Mouse (Mus musculus): ENCODE data around the gene Zkscan7.
"Not testable (repeated sequence)": the region's sequence is repeated elsewhere in the genome, so short reads cannot be mapped to it uniquely, and the experiment has no call there.

Gene Zkscan7

DNA sequence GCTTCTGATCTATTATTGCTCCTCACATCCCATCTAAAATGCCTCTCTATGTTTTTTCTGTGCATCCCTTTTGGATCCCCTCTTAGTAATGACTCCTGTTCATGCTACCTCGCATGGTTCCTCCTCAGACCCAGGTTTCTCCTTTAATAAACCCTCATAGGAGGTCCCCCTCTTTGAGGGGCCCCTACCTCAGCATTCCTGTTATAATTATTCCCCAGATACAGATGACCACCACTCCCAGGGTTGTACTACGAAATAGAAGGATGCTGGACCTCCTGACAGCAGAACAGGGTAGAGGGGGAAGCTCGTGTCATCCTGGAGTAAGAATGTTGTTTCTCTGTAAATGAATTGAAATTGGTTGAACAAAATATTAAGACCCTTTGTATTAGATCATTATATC is at the start of gene Zkscan7:
Gene Zkscan7, plus strand, starts transcription at position 301 of the 400 bp plus-strand sequence.
- DNase-seq (ENCODE audit: low read depth) = no peak

DNA sequence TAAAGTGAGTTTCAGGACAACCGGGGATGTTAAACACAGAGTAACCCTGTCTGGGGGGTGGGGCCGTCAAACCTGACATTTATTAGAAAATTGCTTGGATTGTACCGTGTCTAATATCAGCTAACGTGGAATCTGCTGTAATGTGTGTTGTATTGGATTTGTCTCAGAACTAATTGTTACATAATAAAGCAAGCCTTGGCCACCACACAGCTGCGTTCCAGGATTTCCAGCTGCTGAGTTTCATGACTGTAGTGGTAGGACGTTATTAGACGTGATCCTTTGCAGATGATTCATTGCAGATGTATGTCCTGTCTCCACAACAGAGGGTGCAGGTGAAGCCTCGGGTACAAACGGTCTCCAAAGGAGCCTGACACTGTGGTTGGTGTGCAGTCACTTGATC is 49.4 kb upstream of the Zkscan7 start:
- DNase-seq (ENCODE audit: low read depth) = no peak

DNA sequence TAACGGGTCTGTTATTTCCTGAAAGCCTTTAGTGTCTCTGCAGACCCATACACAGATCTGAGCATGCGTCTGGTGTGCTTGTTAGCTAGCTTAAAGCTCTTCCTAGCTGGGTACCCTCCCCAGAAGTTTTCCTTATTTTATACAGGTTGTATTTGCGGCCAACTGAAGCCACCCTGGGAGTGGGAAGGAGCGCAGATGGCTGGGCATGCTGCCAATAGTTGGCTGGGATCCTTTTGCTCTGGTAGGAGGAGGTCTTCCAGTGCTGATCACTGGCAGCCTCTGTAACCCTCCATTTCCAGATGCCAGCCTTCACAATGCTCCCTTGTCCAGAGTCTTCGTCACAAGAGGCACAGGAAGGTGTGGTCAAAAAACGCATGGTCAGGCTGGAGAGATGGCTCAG is 48.7 kb upstream of the Zkscan7 start:
- no peak for DNase-seq (ENCODE audit: low read depth)

DNA sequence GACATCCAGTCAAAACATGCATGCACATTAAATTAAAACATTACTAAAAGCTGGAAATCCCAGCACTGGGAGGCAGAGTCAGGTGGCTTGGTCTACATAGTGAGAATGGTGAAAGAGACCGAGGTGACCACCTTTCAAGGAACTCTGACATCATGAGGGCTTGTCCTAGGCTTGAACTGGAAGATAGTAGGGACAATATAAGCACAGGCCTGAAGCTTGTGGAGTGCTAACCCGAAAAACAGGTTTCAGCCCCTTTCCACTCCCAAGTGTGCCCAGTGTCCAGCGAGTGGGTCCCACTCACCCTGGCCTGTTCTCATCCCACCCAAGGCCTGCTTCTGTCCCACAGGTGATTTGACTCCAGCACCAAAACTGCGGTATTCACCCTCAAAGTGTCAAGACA is 48.3 kb upstream of the Zkscan7 start:
- no peak for DNase-seq (ENCODE audit: low read depth)

DNA sequence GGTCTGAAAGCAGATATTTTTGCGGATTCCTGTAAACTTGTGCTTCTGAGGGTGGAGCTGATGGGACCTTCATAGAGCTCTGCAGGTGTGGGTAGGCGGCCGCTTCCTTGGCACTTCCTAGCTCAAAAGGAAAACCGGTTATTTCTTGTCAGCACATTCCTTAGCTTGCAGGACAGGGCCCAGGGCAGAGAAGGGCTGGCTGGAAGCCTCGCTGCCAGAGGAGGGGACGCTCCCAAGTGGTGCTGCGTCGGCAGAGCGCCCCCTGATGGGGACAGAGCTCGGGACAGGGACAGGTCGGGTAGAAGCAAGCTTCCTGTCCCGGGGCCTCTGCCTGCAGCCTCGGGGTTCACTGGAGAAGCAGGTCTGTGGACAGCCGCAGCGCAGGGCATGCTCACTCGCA is 47.8 kb upstream of the Zkscan7 start:
- DNase-seq (ENCODE audit: low read depth) = no peak

DNA sequence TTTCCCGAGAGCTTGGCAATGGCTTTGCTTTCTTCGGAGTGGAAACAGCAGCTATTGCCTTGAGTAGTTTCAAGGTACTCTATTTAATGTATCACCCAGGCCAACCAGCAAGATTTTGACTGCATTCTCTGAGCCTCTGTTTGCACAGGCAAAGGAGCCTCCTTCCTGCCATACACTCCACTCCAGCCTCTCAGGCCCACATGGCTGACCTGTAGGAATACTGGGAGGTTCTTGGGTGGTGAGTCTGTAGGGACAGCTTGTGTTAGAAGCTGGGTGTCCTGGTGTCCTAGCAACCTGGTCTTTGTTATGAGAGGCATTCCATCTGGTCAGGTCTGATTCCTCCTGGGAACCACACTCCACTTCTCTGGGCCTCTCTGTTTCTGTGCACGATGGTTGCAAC is 41.7 kb upstream of the Zkscan7 start, which contains the start of gene Gm35549:
Gene Gm35549, minus strand, starts transcription at position 276 of the 400 bp plus-strand sequence.
- no peak for DNase-seq (ENCODE audit: low read depth)

DNA sequence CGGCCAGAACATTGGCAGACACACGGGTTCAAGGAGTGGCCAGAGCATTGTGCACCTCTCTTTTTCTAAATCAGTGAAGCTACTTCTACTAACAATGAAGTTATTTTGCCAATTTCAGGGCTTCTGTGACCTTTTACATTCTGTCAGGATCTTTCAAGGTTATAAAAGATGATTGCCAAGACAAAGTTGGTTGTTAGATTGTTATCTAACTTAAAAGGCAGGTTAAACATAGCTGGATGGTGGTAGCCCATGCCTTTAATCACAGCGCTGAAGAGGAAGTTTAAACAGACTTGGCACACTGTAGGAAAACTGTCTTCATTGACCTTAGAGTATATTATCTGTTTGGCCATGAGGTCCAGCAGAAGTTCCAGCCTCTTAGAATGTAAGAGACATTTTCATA is 39.9 kb upstream of the Zkscan7 start:
- no peak for DNase-seq (ENCODE audit: low read depth)

DNA sequence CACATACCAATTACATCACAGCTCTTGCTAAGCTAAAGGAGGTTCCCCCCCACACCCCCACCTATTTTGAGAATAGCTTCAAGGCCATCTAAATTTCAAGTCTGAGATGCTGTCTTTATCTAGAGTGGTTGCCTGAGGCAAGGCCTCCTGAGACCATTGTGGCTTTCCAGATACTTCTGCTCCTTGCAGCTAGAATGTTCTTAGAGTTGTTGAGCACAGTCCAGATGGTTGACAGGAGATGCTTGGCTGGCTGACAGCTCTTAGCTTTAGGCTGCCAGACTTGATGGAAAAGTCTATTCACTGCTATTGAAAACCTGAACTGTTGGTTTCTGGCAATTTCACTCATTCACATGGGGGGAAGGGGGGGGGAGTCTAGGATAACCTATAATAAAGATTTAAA is 39.3 kb upstream of the Zkscan7 start:
- DNase-seq (ENCODE audit: low read depth) = no peak

DNA sequence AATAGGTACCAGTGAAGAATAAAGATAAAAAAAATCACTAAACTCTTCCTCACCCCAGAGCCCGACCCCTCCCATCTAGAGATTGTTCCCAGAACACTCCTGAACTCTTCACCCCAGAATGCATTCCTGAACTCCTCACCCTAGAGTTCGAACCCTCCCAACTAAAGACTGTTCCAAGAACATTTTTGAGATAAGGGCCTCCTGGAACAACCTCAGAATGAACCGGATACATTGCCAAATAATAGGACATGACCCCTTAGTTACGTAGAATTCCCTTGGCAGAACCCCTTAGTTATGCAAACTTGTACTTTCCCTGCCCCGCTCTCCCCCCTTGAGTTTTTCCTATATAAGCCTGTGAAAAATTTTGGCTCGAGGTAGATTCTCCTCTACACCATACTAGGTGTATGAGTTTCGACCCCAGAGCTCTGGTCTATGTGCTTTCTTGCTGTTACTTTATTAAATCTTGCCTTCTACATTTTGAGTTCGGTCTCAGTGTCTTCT is 37.6 kb upstream of the Zkscan7 start:
- DNase-seq (ENCODE audit: low read depth) = not testable (repeated sequence)

DNA sequence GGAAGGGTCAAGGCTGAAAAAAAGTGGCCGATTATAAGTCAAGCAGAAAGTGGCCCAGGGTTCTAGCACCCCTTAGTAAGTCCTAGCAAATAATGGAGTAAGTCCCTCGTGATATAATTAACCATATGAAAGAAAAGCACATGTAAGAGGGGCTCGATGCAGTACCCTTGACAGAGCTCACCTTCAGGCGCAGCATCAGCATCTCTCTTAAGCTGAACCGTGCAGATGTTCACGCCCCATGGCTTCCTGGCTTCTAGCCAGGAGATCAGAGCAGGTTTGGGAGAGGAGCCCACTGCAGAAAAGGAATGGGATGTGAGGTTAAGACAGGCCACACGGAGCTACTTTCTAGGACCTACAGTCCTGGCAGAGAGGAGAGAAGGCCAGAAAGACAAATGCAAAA is 31.0 kb upstream of the Zkscan7 start:
- DNase-seq (ENCODE audit: low read depth) = no peak

DNA sequence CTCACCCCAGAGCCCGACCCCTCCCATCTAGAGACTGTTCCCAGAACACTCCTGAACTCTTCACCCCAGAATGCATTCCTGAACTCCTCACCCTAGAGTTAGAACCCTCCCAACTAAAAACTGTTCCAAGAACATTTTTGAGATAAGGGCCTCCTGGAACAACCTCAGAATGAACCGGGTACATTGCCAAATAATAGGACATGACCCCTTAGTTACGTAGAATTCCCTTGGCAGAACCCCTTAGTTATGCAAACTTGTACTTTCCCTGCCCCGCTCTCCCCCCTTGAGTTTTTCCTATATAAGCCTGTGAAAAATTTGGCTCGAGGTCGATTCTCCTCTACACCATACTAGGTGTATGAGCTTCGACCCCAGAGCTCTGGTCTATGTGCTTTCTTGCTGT is 30.3 kb upstream of the Zkscan7 start:
- not testable (repeated sequence) for DNase-seq (ENCODE audit: low read depth)

DNA sequence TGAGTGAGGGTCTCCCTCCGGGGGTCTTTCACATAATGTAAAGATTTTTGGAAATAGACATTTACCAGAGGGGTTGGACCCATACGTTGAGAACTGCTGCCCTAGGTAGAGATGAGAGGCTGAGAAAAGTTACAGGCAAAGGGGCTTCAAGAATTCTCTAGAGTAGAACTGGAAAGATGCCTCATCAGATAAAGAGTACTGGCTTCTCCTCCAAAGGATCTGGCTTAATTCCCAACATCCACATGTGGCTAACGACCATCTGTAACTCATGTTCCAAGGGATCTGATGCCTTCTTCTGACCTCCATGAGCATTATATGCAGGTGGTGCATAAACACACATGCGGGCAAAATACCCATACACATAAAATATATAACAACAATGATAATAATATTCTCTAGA is 29.9 kb upstream of the Zkscan7 start:
- no peak for DNase-seq (ENCODE audit: low read depth)

DNA sequence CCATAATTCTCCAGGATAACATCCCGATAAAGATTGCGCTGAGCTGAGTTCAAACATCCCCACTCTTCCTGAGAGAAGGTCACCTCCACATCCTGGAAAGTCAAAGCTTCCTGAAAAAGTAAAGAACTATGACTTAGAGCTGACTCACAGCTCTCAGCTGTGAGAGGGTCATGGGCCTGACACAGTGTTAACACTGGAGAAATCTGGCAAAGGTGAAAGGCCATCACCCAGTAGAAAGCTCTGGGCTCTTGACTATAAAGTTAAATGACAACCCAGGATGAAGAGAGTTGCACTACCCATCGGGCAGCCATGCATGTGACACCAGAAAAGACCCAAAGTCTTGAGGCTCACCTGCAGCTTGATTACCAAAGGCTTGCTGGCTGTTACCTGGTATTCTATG is 28.8 kb upstream of the Zkscan7 start:
- no peak for DNase-seq (ENCODE audit: low read depth)

DNA sequence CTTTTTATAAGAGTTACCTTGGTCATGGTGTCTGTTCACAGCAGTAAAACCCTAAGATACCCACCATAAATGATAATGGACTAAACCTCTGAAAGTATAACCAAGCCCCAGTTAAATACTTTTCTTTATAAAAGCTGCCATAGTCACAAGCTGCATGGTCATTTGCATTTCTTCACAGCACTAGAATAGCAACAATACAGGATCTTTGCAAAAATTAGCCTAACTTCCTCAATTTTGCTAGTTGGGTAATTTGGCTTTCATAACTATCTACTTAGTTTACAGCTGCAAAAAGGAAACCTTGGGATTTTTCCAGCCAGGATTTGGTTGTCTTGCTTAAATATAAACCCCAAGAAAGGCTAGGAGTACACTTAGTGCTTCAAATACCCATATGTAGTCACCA is 24.7 kb upstream of the Zkscan7 start:
- DNase-seq (ENCODE audit: low read depth) = no peak

DNA sequence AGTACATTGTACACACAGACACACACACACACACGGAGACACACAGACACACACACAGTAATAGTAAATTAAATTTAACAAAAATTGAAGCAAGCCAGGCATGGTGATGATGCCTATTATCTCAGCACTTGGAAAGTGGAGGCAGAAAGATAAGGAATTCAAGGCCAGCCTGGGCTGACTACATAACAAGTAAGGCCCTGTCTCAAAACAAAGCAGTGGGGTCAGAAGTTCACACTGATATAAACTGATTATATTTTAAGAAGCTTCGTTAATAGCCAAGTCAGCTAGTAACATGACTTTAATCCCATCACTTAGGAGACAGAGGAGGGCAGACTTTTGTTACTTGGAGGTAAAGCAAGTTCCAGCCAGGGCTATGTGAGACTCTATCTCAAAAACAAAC is 21.8 kb upstream of the Zkscan7 start:
- no peak for DNase-seq (ENCODE audit: low read depth)

DNA sequence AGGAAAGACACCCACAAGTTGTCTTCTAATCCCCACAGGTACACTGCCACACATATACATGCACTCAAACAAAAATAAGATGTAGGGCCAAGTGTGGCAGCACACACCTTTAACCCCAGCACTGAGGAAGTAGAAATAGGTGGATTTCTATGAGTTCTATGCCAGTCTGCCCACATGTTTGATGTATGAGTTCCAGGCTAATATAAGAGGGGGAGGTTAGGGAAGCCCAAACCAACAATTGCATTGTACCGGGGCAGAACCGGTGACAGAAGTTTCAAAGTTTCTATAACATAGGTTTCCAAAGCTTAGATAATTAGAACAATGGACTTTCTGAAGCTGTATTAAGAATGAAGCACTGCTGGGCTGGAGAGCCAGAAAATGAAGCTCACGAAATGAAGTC is 20.6 kb upstream of the Zkscan7 start:
- peak; percentile 20 for DNase-seq (ENCODE audit: low read depth)

DNA sequence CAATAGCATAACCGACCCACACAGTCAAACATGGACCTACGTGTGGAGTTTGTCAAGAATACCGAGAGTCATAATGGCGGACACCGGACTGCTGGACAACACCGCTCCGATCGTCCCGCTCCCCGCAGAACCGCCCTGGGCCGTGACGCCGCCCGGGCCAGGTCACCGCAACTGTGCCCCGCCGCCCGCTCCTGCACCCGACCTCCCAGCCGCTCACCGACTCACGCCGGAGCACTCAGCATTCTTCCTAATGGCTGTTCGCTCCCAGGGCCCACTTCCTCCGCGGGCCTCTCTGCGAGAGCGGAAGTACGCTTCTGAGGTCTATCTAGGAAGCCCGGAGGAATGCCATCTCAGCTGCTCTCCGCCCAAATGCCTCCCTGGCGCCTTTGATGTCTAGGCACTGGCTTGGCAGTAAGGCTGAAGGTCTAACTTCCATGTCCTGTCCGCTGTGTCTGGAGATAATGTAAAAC is 19.8 kb upstream of the Zkscan7 start, which contains the start of gene Zfp445:
Gene Zfp445, minus strand, starts transcription at position 310 of the 470 bp plus-strand sequence.
- peak; percentile 89 for DNase-seq (ENCODE audit: low read depth)

DNA sequence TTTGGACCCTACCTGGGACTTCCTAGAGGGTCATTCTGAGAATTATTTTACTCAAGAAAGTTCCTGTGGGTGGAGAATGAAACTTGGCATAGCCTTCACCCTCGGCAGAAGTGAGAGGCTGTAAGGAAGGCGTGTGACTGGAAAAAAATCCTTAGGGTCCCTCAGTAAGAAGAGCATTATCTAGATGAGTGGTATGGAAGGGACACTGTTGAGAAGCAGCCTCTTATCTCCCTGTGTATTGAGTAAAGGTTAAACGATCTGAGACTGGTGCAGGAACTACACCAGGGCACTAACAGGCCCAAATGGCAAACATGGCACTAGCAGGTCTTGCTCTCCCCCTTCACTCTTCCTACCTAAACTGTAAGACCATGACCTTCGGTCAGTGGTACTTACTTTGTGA is 19.3 kb upstream of the Zkscan7 start:
- DNase-seq (ENCODE audit: low read depth) = no peak

DNA sequence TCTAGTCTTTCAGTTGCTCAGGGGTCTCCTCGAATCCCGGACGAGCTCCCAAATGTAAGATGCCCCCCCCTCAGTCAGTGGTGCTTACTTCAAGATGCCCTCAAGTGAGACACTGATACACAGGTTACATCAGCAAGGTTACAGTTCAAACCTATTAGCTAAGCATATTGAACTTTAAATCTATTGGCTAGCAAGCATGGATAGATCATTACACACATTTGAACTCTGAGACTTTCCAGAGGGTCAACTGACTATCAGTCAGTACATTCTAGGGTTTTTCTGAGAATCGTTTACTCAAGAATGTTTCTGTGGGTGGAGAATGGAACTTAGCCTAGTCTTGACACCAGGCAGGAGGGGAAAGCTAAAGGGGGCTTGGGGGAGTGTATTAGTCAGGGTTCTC is 12.9 kb upstream of the Zkscan7 start:
- no peak for DNase-seq (ENCODE audit: low read depth)

DNA sequence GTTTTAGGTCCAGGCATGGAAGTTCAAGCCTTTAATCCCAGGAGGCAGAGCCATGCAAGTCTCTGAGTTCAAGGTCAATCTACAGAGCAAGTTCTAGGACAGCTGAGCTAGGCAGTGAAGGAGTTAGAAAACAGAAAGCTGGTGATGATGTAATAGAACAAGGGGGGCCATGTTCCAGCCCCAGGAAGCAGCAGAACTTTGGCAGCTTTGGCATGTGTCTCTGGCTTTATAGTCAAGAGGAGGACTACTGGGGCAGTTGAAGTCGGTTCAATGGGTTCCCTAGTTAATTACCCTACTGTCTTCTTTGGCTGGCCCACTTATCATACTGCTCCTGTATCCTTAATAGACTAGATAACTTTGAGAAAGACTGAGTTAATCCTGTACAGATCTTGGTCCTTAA is 10.8 kb upstream of the Zkscan7 start:
- DNase-seq (ENCODE audit: low read depth) = no peak

DNA sequence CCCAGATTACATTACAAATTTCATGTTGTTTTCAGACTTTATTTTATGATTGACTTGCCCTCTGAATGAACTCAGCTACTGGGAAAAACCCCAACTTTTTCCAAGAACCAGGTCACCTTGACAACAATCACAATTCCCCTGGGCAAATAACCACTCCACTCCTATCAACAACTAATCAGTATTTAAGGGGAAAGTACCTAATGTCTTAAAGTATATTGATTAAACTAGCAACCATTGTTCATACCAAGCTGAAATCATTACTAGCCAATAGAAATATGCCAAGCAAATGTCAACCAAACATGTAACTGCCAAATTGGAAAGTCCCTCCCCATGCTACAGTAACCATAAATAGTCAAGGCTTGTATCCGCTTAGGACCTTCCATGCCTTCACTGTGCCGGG is 10.3 kb upstream of the Zkscan7 start:
- no peak for DNase-seq (ENCODE audit: low read depth)

DNA sequence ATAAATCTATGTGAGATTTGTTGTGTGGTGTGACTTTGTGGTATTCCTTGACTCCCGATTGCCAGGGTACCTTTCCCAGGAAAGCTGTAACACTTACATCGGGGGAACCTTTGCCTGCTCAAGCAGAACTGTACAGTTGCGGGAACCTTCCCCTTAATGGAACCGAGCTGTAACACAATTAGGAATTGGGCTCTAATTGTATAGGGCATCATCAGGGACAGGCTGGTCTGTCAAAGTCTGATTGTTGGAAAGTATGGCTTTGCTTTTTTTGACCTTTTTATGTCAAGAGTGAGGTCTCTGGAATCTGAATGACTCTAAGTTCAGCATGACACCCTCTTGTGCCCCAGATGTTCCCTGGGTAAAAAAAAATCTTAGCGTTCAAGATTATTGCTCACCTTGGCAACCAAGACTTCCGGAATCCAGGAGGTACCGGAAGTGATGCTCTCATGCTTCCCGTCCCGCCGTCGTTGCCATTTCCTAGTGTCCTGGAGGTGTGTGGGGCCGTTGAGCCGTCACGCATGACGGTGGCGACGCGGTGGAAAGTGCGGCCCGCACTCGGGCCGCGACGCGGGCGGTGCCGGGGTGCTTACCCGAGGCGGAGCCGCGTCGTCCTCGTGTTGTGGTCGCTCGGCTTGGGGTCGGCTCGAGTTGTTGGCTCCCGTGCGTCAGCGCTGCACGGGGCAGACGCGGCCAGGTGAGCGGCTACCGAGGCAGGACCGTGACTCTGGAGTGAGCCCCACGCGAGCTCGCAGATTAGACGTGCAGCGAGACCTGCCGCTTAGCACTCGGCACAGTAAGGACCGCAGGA is 1.1 kb downstream of the Zkscan7 start:
- peak; percentile 86 for DNase-seq (ENCODE audit: low read depth)

DNA sequence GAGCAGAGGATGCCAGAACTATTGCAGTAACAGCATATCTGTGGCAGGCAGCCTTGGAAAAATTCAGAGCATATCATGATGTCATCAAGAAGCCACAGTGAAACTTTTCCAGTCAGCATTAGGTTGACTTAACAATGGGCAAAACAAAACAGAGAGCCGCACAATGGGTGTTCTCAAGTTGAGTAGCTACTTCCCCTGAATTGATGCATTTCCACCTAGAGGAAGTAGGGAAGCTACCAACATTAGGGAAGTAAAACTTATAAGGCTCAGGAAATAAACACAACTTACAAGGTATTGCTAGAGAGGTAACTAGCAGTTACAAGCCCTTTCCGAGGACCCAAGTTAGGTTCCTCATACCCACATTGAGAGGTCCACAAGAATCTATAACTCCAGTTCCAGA is 15.6 kb downstream of the Zkscan7 start:
- DNase-seq (ENCODE audit: low read depth) = no peak

Data from naive thymus-derived CD4-positive, alpha-beta T cell, adult 2 months (primary cell).